Mouse (Mus musculus): ENCODE measurements around the gene Crebbp. TPM values are rescaled to one million over a fixed set of nuclear protein-coding genes. Genes with fewer than 3 reads are reported as not detected.

Crebbp gene
- polyA plus RNA-seq, 1 experiment from 2014 or later = 27.7 TPM

GRCm38 (mm10) chr16:4203592-4203991 is 10.2 kb downstream of the Crebbp start:
- Histone ChIP-seq H3K36me3 (peaks cover 55% of the 10 kb centered on the region), H3K4me3 (no peak overlapping the region), H3K4me1 (no peaks in the 10 kb centered on the region), H3K9me3 (replicated peaks) (peaks cover 8% of the 10 kb centered on the region; the same call in 1 of the 2 replicates), H3K27ac (replicated peaks) (no peak overlapping the region), H3K27me3 (ENCODE audit: low read depth, poor library complexity, severe bottlenecking) (no peaks in the 10 kb centered on the region)
- 100% methylated on average over 1 of the region's 1 CpGs for WGBS
- no peak for DNase-seq (ENCODE audit: low spot score)

GRCm38 (mm10) chr16:4199995-4200394 is 13.8 kb downstream of the Crebbp start:
- H3K27me3 ChIP-seq (ENCODE audit: low read depth, poor library complexity, severe bottlenecking) = no peaks in the 10 kb centered on the region
- peaks cover 8% of the 10 kb centered on the region; the same call in 1 of the 2 replicates for H3K9me3 ChIP-seq (replicated peaks)
- H3K4me1 ChIP-seq = no peaks in the 10 kb centered on the region
- no peak overlapping the region for H3K4me3 ChIP-seq
- no peak for DNase-seq (ENCODE audit: low spot score)
- peaks cover 30% of the 10 kb centered on the region for H3K36me3 ChIP-seq
- no peak overlapping the region for H3K27ac ChIP-seq (replicated peaks)
- 57% methylated on average over 1 of the region's 1 CpGs for WGBS

GRCm38 (mm10) chr16:4199566-4199965 is 14.2 kb downstream of the Crebbp start:
- peaks cover 34% of the 10 kb centered on the region for H3K36me3 ChIP-seq
- no peak overlapping the region for H3K4me3 ChIP-seq
- H3K9me3 ChIP-seq (replicated peaks) = peaks cover 8% of the 10 kb centered on the region; the same call in 1 of the 2 replicates
- H3K27ac ChIP-seq (replicated peaks) = no peak overlapping the region
- WGBS = 94% methylated on average over 2 of the region's 2 CpGs
- no peaks in the 10 kb centered on the region for H3K27me3 ChIP-seq (ENCODE audit: low read depth, poor library complexity, severe bottlenecking)
- no peaks in the 10 kb centered on the region for H3K4me1 ChIP-seq
- no peak for DNase-seq (ENCODE audit: low spot score)

DNA sequence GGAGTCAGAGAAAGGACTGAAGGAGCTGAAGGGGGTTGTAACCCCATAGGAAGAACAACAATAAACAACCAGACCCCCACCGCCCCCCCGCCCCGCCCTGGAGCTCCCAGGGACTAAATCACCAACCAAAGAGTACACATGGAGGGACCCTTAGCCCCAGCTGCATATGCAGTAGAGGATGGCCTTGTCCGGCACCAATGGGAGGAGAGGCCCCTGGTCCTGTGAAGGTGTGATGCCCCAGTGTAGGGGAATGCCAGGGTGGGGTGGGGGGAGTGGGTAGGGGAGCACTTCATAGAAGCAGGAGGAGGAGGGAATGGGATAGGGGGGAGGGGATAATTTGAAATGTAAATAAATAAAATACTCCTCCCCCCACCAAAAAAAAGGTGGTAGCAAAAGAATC is 15.8 kb downstream of the Crebbp start:
- WGBS = 85% methylated on average over 4 of the region's 4 CpGs
- H3K9me3 ChIP-seq (replicated peaks) = peaks cover 8% of the 10 kb centered on the region; the same call in 1 of the 2 replicates

GRCm38 (mm10) chr16:4190166-4190565 is 23.6 kb downstream of the Crebbp start:
- 89% methylated on average over 1 of the region's 1 CpGs for WGBS
- no peaks in the 10 kb centered on the region for H3K9me3 ChIP-seq (replicated peaks)
- no peaks in the 10 kb centered on the region for H3K4me1 ChIP-seq

More for the DNA sequence above, 15.8 kb downstream of the Crebbp start:
- Histone ChIP-seq H3K4me1 (no peaks in the 10 kb centered on the region), H3K27me3 (ENCODE audit: low read depth, poor library complexity, severe bottlenecking) (no peaks in the 10 kb centered on the region), H3K27ac (replicated peaks) (no peak overlapping the region), H3K4me3 (no peak overlapping the region), H3K36me3 (peaks cover 30% of the 10 kb centered on the region)
- DNase-seq (ENCODE audit: low spot score) = no peak

GRCm38 (mm10) chr16:4175134-4175533 is 38.7 kb downstream of the Crebbp start:
- peaks cover 73% of the 10 kb centered on the region for H3K36me3 ChIP-seq
- no peak overlapping the region for H3K27ac ChIP-seq (replicated peaks)
- no peaks in the 10 kb centered on the region for H3K27me3 ChIP-seq (ENCODE audit: low read depth, poor library complexity, severe bottlenecking)
- H3K4me3 ChIP-seq = no peak overlapping the region
- 92% methylated on average over 3 of the region's 3 CpGs for WGBS
- DNase-seq (ENCODE audit: low spot score) = no peak
- no peaks in the 10 kb centered on the region for H3K4me1 ChIP-seq
- 0 out of 2 replicates have a peak, but pooled peaks cover 7% of the 10 kb centered on the region for H3K9me3 ChIP-seq (replicated peaks)

More at GRCm38 (mm10) chr16:4190166-4190565, 23.6 kb downstream of the Crebbp start:
- Histone ChIP-seq H3K27ac (replicated peaks) (no peak overlapping the region), H3K27me3 (ENCODE audit: low read depth, poor library complexity, severe bottlenecking) (no peaks in the 10 kb centered on the region), H3K4me3 (no peak overlapping the region), H3K36me3 (peaks cover 18% of the 10 kb centered on the region)
- no peak for DNase-seq (ENCODE audit: low spot score)

GRCm38 (mm10) chr16:4169530-4169929 is 44.3 kb downstream of the Crebbp start:
- H3K36me3 ChIP-seq = peaks cover 68% of the 10 kb centered on the region

GRCm38 (mm10) chr16:4168476-4168875 is 45.3 kb downstream of the Crebbp start:
- WGBS = 93% methylated on average over 1 of the region's 1 CpGs
- Histone ChIP-seq H3K4me3 (no peak overlapping the region), H3K36me3 (peaks cover 70% of the 10 kb centered on the region), H3K9me3 (replicated peaks) (peaks cover 16% of the 10 kb centered on the region), H3K27ac (replicated peaks) (no peak overlapping the region), H3K27me3 (ENCODE audit: low read depth, poor library complexity, severe bottlenecking) (no peaks in the 10 kb centered on the region), H3K4me1 (no peaks in the 10 kb centered on the region)
- no peak for DNase-seq (ENCODE audit: low spot score)

More at GRCm38 (mm10) chr16:4169530-4169929, 44.3 kb downstream of the Crebbp start:
- Histone ChIP-seq H3K4me3 (no peak overlapping the region), H3K4me1 (no peaks in the 10 kb centered on the region), H3K27me3 (ENCODE audit: low read depth, poor library complexity, severe bottlenecking) (no peaks in the 10 kb centered on the region), H3K27ac (replicated peaks) (no peak overlapping the region), H3K9me3 (replicated peaks) (peaks cover 16% of the 10 kb centered on the region)
- no peak for DNase-seq (ENCODE audit: low spot score)
- 85% methylated on average over 3 of the region's 3 CpGs for WGBS

GRCm38 (mm10) chr16:4160898-4161247 is 52.9 kb downstream of the Crebbp start:
- Histone ChIP-seq H3K4me3 (no peak overlapping the region), H3K27ac (replicated peaks) (no peak overlapping the region), H3K4me1 (no peaks in the 10 kb centered on the region), H3K36me3 (peaks cover 33% of the 10 kb centered on the region), H3K9me3 (replicated peaks) (no peaks in the 10 kb centered on the region), H3K27me3 (ENCODE audit: low read depth, poor library complexity, severe bottlenecking) (no peaks in the 10 kb centered on the region)
- DNase-seq (ENCODE audit: low spot score) = no peak

DNA sequence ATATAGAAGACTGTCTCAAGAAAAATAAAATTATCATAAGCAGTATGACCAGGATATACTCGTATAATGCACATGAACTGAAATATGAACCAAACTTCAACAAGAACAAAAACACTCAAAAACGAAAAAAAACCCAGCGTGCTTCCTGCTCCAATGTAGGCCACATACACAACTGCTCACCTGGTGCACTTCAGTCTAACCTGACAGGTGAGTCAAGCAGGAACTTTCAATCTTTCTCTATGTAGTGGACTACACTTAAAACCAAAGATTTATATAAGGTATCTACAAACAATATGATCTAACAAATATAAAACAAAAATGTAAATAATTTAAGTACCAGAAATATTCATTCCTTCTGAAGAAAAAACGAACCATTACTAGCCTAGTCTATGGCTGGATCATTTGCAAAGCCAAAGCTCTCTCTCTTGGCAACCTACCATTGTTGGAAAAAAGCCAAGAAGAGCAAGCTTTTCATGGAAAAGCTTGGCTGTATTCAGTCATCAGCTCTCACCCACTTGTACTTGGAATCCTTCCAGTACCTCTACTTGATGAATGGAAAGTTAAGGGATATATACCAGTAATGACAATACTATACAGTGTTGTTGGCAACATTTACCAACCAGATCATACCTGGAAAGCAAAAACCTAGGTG is 53.4 kb downstream of the Crebbp start:
- DNase-seq (ENCODE audit: low spot score) = no peak
- Histone ChIP-seq H3K27me3 (ENCODE audit: low read depth, poor library complexity, severe bottlenecking) (no peaks in the 10 kb centered on the region), H3K36me3 (peaks cover 29% of the 10 kb centered on the region), H3K9me3 (replicated peaks) (no peaks in the 10 kb centered on the region), H3K4me3 (no peak overlapping the region), H3K4me1 (no peaks in the 10 kb centered on the region), H3K27ac (replicated peaks) (no peak overlapping the region)
- 94% methylated on average over 4 of the region's 4 CpGs for WGBS

DNA sequence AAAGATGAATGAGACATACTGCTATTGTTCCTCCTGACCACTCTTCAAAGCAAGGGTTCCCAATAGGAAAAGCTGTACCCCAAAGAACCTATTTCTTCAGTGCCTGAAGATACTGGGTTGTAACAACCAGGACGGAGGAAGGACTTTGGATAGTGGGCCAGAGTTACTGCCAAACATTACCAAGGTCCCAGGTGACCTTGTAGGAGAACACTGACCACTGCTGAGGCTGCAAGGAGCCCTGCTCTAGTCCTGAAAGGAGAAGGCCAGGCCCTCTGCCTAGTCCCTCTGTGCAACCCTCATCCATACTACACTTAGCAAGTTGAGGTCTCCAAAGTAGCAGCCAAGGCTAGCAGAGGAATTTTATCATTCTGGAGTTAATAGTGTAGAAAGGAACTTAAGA is 60.7 kb downstream of the Crebbp start:
- peaks cover 49% of the 10 kb centered on the region for H3K36me3 ChIP-seq
- no peak overlapping the region for H3K27ac ChIP-seq (replicated peaks)
- WGBS = 97% methylated on average over 1 of the region's 1 CpGs
- DNase-seq (ENCODE audit: low spot score) = no peak
- H3K4me1 ChIP-seq = no peaks in the 10 kb centered on the region
- no peaks in the 10 kb centered on the region for H3K27me3 ChIP-seq (ENCODE audit: low read depth, poor library complexity, severe bottlenecking)
- H3K4me3 ChIP-seq = no peak overlapping the region
- H3K9me3 ChIP-seq (replicated peaks) = no peaks in the 10 kb centered on the region

- H3K4me3 ChIP-seq = no peak overlapping the region
- DNase-seq (ENCODE audit: low spot score) = no peak
- no peaks in the 10 kb centered on the region for H3K9me3 ChIP-seq (replicated peaks)
- H3K4me1 ChIP-seq = no peaks in the 10 kb centered on the region
- 86% methylated on average over 6 of the region's 6 CpGs for WGBS
- no peak overlapping the region for H3K27ac ChIP-seq (replicated peaks)
- H3K27me3 ChIP-seq (ENCODE audit: low read depth, poor library complexity, severe bottlenecking) = no peaks in the 10 kb centered on the region
- H3K36me3 ChIP-seq = peaks cover 56% of the 10 kb centered on the region
Observed at GRCm38 (mm10) chr16:4138541-4138940, 75.3 kb downstream of the Crebbp start.

GRCm38 (mm10) chr16:4133754-4134153 is 80.0 kb downstream of the Crebbp start:
- Histone ChIP-seq H3K9me3 (replicated peaks) (no peaks in the 10 kb centered on the region), H3K27me3 (ENCODE audit: low read depth, poor library complexity, severe bottlenecking) (no peaks in the 10 kb centered on the region), H3K36me3 (peaks cover 63% of the 10 kb centered on the region), H3K4me1 (no peaks in the 10 kb centered on the region), H3K27ac (replicated peaks) (no peak overlapping the region), H3K4me3 (no peak overlapping the region)
- DNase-seq (ENCODE audit: low spot score) = no peak
- WGBS = 95% methylated on average over 1 of the region's 1 CpGs
